Comparison of ENCODE assay signal across 8 mouse cellular contexts in genomic region chr17:8341360-8341963, GRCm38 (mm10). TPM values are rescaled to one million over a fixed set of nuclear protein-coding genes. Genes with fewer than 3 reads are reported as not detected.
DNase-seq lines count a peak whose midpoint lies in the region; ATAC-seq and TF ChIP-seq lines count a peak whose summit lies in the region.

No protein-coding gene starts in this region.

- no peak for TF ChIP-seq EP300 in liver, postnatal 0 days (IDR thresholded peaks at IDR 0.05; ENCODE audit: low read depth)

- no peaks in the 10 kb centered on the region; the same call in 1 of the 2 replicates for H3K27me3 ChIP-seq in forebrain, embryonic 15.5 days
- H3K27me3 ChIP-seq in liver, postnatal 0 days (ENCODE audit: insufficient read depth, low read length) = peaks cover 43% of the 10 kb centered on the region

- no peak for TF ChIP-seq CTCF in liver, postnatal 0 days (IDR thresholded peaks at IDR 0.05; ENCODE audit: low read depth)

- ATAC-seq in forebrain, embryonic 15.5 days (replicated peaks) = peak; percentile 37
- no peak for ATAC-seq in liver, postnatal 0 days

- 6% methylated on average over 45 of the region's 46 CpGs for WGBS in forebrain, embryonic 15.5 days
- WGBS in liver, postnatal 0 days (ENCODE audit: insufficient replicate concordance) = 19% methylated on average over 45 of the region's 46 CpGs

- H3K9ac ChIP-seq in forebrain, embryonic 15.5 days (replicated peaks) = peak overlapping the region; percentile 83
- H3K9ac ChIP-seq in liver, postnatal 0 days (replicated peaks) = no peak overlapping the region

- no peaks in the 10 kb centered on the region for H3K9me3 ChIP-seq in forebrain, embryonic 15.5 days
- H3K9me3 ChIP-seq in liver, postnatal 0 days (ENCODE audit: low read length) = peaks cover 4% of the 10 kb centered on the region; the same call in 1 of the 2 replicates

- peaks cover 36% of the 10 kb centered on the region for H3K4me1 ChIP-seq in forebrain, embryonic 15.5 days
- H3K4me1 ChIP-seq in liver, postnatal 0 days (ENCODE audit: insufficient read depth) = peaks cover 6% of the 10 kb centered on the region; the same call in 1 of the 2 replicates

- H3K27ac ChIP-seq in forebrain, embryonic 15.5 days (replicated peaks) = peak overlapping the region; percentile 88
- no peak overlapping the region for H3K27ac ChIP-seq in liver, postnatal 0 days (ENCODE audit: low read depth)

- peak overlapping the region; percentile 58 for H3K4me3 ChIP-seq in forebrain, embryonic 15.5 days
- peak overlapping the region; percentile 35 for H3K4me3 ChIP-seq in liver, postnatal 0 days (ENCODE audit: low read depth, low read length)

- H3K36me3 ChIP-seq in forebrain, embryonic 15.5 days = no peaks in the 10 kb centered on the region
- H3K36me3 ChIP-seq in liver, postnatal 0 days (replicated peaks; ENCODE audit: insufficient read depth, low read length) = no peaks in the 10 kb centered on the region

- peak overlapping the region; percentile 92 for H3K4me2 ChIP-seq in forebrain, embryonic 15.5 days (replicated peaks)
- peak overlapping the region; percentile 69 for H3K4me2 ChIP-seq in liver, postnatal 0 days (ENCODE audit: low read depth, low read length)

- DNase-seq in kidney, postnatal 4 days = peak; percentile 8 to 12
- DNase-seq in kidney, adult 9 months = no peak
- peak; percentile 26 to 51 for DNase-seq in cerebellum, postnatal 25 days
- DNase-seq in liver, postnatal 0 days = no peak
- no peak for DNase-seq in ovary, postnatal 36 days (ENCODE audit: low spot score)
- no peak for DNase-seq in layer of hippocampus, adult 18-20 months (ENCODE audit: low spot score in 2 of 2)
- DNase-seq in urinary bladder, postnatal 14 days (ENCODE audit: low spot score) = no peak

RNA-seq across cellular contexts. Expression of gene Prr18, which starts 4.2 kb away (rescaled TPM):
- 11.5 and 12.8 TPM in 2 replicates for polyA plus RNA-seq in forebrain, embryonic 15.5 days (2015; fragmentation: Nextera tagmentation; extraction: Ambion mirVana)
- polyA plus RNA-seq in liver, postnatal 0 days (2015; fragmentation: Nextera tagmentation; extraction: Ambion mirVana) = 0.05 TPM in 1 of 2 replicates, not detected in the other
- total RNA-seq in layer of hippocampus, adult 18-20 months (2021) = 10 to 100 TPM; 23.0 to 26.6 TPM

RNA-seq across cellular contexts. Expression of gene T2, which starts 14.3 kb away (rescaled TPM):
- polyA plus RNA-seq in forebrain, embryonic 15.5 days (2015; fragmentation: Nextera tagmentation; extraction: Ambion mirVana) = 0.51 and 0.63 TPM in 2 replicates
- polyA plus RNA-seq in liver, postnatal 0 days (2015; fragmentation: Nextera tagmentation; extraction: Ambion mirVana) = not detected in 2 replicates
- 1 to 10 TPM in 1 of 2 experiments, under 1 TPM in 1; 0.38 to 1.8 TPM for total RNA-seq in layer of hippocampus, adult 18-20 months (2021)

RNA-seq across cellular contexts. Expression of gene Sft2d1, which starts 30.6 kb away (rescaled TPM):
- 148 and 157 TPM in 2 replicates for polyA plus RNA-seq in forebrain, embryonic 15.5 days (2015; fragmentation: Nextera tagmentation; extraction: Ambion mirVana)
- 67.6 and 67.7 TPM in 2 replicates for polyA plus RNA-seq in liver, postnatal 0 days (2015; fragmentation: Nextera tagmentation; extraction: Ambion mirVana)
- total RNA-seq in layer of hippocampus, adult 18-20 months (2021) = 10 to 100 TPM; 52.1 to 53.9 TPM

RNA-seq across cellular contexts. Expression of gene Mpc1, which starts 58.8 kb away (rescaled TPM):
- polyA plus RNA-seq in forebrain, embryonic 15.5 days (2015; fragmentation: Nextera tagmentation; extraction: Ambion mirVana) = 303 and 312 TPM in 2 replicates
- 1,393 and 1,436 TPM in 2 replicates for polyA plus RNA-seq in liver, postnatal 0 days (2015; fragmentation: Nextera tagmentation; extraction: Ambion mirVana)
- 100 to 1,000 TPM; 134 to 141 TPM for total RNA-seq in layer of hippocampus, adult 18-20 months (2021)

Comparison
In these comparisons a context has a peak if more than half of its experiments do, and no peak if none do; other contexts are left out.
1. DNase-seq: peak in kidney, postnatal 4 days (2 of 2) and cerebellum, postnatal 25 days (2 of 2); none in kidney, adult 9 months (single experiment), liver, postnatal 0 days (single experiment), ovary, postnatal 36 days (single experiment), layer of hippocampus, adult 18-20 months (0 of 2) and urinary bladder, postnatal 14 days (single experiment).
2. RNA of gene Prr18, which starts 4.2 kb away (polyA plus RNA-seq): 11.5 to 12.8 TPM in forebrain, embryonic 15.5 days; 0.05 TPM in liver, postnatal 0 days; every median in the first group is over 10 times any median in the second.